Mouse (Mus musculus): ENCODE results near the gene 1500009C09Rik.

DNA sequence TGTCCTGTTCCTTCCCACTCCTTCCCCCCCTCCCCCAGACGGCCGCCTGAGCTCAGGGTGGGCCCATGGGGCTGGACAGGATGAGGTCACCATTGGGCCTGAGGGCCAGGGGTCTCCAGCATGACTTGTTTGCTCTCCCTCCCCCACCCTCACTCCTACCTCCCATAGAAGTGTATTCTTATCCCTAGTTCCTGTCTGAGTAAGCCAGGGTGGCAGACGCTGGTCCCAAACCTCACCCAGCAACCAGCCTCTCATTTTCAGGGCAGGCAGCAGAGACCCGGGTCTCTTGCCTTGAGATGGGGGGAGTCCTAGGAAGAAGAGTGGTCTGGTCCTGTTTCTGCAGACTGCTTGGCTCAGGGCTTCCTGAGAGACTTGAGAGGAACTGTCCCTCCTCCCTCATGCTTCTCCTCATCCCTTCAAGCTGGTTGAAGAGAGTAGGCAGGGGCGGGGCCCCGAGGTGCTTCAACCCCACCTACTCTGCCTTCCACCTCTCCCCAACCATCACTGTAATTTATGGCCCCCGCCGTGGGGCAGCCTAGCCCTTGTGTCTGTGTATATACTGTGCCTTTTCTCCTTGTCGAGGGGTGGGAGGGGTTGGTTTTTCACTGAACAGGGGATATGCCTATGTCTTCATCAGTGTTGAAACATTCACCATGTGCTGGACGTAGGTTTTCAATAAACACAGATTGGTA is 47.4 kb upstream of the 1500009C09Rik start:
- TF ChIP-seq CTCF (IDR thresholded peaks at IDR 0.05; ENCODE audit: extremely low read depth, insufficient read length, insufficient replicate concordance, low read depth, low read length), result no peak
- TF ChIP-seq POLR2A (IDR thresholded peaks at IDR 0.05; ENCODE audit: low read depth, low read length), result no peak
